Mouse (Mus musculus): ENCODE measurements around the gene Fads6.

GRCm38 (mm10) chr11:115344967-115345366 lies 47.5 kb upstream of the Fads6 start:
- TF ChIP-seq CTCF (IDR thresholded peaks at IDR 0.05; ENCODE audit: extremely low read depth, insufficient read depth, insufficient read length, insufficient replicate concordance): no peak
- TF ChIP-seq POLR2A (IDR thresholded peaks at IDR 0.05; ENCODE audit: low read depth, low read length): no peak

Measured in spleen, adult 2 months (tissue).